Mouse (Mus musculus) inflammation-experienced regulatory T-cells, adult 6 months (primary cell): ENCODE measurements around the gene Otulin. TPM values are rescaled to one million over a fixed set of nuclear protein-coding genes. Genes with fewer than 3 reads are reported as not detected.

Experiments used
- ATAC-seq: one replicate; pipeline ENCODE4 v1.8.0; 2017
- polyA plus RNA-seq, 3 experiments: library from polyadenylated mRNA; unstranded; fragments of 100-300 nt; shearing (Covaris generic); gene quantifications; one replicate each; pipeline ENCODE4 v1.2.1; 2017

Gene Otulin
- polyA plus RNA-seq, 3 experiments from 2014 or later, result 10.4 to 14.3 (median 12.3) TPM

DNA sequence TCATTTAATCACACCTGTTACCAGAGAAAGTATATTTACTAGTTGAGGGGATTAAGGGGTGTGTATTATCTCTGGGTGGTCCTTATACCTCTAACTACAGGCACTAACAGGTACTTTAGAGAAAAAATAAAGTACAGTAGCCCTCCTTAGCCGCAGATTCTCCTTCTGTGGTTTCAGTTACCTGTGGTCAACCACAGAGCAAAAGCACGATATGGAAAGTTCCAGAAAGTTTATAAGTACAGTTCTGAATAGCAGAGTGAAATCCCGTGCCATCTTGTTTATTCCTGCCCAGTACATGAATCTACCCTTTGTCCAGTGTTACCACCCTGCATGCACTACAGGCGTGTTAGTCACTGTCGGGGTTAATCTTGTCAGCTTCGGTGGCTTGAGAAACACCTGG, 51.6 kb downstream of the Otulin start:
- no peak for ATAC-seq

DNA sequence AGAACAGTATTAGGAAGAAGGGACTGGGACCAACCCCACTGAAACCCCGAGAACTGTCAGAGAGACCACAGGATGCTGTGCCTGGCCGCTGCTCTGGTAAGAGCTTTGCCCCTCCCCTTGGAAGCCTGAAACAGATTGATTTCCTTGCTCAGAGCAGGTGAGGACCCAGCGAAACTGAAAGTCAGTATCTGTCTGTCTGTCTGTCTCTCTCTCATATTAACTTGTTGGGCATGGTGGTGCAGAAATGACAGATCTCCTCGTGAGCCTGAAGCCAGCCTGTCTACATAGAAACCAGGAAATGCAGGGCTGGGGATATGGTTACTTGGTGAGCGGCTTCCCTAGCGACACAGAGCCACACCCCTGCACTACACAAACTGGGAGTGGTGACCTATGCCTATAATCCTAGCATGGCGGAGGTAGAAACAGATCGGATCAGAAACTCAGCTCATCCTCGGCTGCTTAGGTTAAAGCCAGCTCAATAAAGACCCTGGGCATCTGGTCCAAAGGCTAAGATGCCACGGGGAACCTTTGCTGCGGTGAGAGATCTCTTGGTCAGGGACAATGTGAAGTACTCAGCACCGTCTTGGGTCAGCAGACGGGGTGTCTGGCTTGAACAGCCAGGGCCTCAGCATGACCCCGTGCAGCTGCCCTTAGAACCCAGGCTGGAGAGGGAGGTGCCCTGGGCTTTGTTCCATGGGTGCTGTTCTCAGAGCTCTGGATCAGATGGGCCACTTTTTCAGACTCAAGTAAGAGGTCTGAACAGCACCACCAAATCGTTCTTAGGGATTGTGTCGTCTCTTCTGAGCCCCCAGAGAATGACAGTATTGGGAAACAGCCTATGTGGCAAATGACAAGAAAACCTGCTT, 52.3 kb downstream of the Otulin start:
- ATAC-seq, result peak; percentile 72

DNA sequence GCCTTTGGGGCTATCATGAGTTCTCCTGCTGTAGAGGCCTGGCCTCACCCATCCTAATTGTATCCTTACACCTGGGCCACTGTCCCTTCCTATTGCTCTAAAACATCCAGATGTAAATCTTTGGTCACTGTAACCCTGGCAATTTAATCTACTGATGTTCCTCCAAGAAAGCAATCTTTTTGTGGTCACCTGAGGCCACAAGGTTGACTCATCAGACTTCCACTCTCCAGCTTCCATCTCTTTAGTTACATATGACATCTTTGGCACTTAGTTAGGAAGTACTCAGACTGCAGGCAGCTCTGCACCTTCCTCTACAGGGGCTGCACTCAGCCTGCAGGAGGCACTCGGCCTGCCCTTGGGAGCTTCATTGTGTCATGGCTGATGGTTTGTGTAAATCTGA, 53.6 kb downstream of the Otulin start:
- no peak for ATAC-seq

DNA sequence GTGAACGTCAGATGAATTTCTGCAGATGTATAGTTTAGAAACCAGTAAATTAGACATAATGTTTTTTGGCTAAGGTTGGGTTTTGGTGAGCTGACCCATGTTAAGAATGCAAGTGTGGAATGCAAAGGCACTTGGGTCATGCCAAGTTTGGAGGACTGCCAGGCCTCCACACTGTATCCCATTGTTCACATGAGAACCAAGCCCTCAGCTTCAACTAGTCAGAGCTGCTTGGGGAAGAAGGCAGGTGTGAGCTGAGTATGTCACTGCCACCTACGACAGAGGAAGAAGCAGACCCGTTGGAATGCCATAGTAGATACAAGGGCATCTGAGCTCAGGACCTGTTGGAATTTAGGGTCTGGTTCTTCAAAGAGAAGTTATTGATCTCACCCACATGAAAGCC, 54.6 kb downstream of the Otulin start:
- no peak for ATAC-seq

DNA sequence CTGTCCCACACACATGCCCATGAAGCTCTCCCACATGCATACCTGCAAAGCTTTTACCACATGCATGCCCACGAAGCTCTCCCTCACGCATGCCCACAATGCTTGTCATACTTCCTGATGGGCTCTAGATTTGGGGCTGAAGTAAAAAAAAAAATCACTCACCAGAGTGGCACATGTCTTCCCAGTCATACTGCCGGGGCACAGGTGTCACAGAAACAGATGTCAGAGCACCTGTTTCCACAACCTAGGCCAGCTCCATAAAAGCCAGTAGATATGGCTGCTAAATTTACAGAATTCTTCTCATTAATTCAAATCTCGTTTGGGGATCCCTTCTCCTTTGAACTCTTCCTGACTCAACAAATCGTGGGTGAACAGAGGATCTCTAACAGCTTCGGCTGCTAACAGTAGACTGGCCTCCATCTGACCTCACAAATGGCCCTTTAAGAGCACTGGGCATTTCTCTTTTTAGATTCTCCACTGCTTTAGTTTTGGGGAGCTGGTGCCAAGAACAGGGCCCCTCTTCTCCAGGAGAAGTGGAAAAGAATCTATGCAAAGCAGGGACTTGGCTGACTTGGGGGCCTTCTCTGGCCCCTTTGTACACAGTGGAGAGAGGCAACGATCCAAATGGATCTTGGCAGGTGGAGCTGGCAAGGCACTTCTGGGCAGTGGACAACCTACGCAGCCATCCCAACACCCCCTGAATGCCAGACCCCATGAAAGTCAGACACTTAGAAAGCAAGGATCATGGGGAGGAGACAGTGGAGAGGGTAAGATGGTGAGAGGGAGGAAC, 55.3 kb downstream of the Otulin start:
- no peak for ATAC-seq

DNA sequence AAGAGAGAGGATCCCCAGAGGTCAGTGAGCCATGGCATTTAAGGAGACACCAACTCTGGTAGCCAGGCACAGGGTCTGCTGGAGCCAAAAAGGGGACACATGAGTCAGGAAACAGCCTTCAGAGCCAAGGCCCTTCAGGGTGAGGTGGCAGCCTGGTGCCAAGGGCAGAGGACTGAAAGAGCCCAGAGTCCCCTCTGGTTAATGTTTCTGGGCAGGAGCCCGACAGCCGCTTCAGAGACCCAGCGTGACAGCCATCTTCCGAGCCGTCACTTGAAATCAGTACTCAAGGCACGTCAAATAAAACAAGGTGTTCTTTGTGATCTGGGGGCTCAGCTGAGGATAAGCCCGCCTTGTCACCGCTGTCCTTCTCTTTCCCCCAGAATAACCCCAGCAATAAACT, 59.3 kb downstream of the Otulin start:
- no peak for ATAC-seq

DNA sequence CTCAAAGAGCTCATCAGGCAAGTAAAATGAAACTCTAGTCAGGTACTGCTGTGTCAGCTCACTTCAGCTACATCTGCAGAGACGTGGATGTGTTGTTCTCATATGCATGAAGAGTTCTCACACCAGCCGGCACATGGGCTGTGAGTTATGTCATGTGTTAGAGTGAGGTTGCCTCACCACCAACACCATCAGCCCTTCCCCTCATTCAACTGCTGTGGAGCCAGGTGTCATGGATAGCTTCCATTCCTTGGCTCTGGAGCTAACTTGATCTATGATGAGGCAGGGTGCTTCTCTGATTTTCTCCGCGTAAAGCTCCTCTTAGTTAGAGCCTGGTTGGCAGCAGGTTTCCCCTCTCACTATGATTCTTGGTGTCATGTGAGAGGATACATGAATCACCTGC, 60.1 kb downstream of the Otulin start:
- no peak for ATAC-seq

DNA sequence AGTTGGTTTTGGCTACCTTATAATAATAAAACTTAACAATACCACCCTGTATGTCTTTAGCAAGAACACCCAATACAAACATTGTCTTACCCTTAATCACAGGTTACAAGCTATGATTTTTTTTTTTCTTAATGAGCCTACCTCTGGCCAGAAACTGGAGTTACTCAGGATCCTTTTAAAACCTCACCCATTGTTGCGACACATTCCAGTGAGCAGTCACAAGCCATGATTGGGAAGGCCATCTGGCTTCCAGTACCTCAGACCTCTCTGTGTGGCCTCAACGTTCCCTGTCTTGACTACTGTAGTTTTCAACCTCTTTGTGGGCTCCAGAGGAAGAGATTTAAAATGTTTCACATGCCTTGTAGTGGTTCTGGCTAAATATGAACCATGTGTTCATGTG, 60.6 kb downstream of the Otulin start:
- no peak for ATAC-seq

DNA sequence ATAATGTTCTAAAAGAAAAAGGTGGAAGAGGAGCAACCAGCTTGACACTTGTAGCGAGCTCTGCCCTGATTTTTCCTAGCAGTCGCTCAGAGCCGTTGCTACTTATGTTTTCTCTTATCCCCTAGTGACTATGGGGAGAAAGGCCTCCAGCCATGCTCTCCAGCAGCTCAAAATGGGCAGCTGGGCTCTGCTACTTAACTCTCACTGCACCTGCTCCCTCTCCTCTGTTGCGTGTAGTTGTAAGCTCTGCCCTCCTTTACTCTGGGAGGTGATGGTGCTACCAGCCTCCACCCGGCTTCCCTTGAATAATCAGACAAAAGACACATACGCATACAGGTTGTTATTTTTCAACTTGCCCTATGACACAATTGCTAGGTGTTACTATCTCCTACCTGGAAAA, 62.1 kb downstream of the Otulin start:
- no peak for ATAC-seq

DNA sequence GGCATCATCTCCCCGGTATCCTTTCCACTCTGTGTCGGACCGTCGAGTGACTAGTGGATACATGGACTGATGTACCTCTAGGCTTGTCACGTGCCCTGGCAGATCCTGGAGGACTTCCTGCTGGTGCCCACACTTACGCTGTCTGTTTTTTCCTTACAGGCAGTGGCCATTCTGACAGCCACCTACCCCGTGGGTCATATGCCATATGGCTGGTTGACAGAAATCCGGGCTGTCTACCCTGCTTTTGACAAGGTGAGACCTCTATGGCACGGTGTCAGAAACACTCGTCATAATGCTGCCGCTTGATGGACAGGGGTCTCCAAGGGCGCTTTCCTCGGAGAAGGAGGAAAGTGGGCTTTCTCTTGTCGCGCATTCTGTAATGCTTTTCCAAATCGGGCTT, 63.1 kb downstream of the Otulin start:
- no peak for ATAC-seq

DNA sequence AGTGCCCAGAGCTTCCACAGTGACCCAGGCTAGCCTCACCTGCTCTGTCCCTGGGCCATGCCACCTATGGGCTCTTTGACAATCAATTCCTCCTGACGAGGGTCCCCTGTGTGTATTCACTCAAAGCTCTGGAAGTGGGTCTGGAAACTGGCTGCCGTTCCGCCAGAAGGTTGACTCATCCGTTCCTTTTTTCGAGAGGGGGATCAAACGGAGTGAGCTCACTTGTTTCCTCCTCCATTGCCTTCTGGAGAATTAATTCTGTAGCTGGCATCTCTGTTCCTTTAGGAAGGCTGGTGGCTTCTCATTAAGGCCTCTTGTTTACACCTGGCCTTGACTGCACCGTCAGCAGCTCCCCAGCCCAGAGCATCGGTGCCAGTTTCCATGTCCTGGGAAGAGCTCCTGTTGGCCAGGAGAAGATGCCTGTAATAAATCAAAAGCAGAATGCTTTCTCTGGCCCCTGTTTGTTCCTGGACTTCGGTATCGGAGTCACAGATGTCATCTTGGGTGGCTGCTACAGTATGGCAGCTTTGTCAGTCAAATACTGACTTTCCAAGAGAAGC, 64.8 kb downstream of the Otulin start:
- ATAC-seq, result no peak

DNA sequence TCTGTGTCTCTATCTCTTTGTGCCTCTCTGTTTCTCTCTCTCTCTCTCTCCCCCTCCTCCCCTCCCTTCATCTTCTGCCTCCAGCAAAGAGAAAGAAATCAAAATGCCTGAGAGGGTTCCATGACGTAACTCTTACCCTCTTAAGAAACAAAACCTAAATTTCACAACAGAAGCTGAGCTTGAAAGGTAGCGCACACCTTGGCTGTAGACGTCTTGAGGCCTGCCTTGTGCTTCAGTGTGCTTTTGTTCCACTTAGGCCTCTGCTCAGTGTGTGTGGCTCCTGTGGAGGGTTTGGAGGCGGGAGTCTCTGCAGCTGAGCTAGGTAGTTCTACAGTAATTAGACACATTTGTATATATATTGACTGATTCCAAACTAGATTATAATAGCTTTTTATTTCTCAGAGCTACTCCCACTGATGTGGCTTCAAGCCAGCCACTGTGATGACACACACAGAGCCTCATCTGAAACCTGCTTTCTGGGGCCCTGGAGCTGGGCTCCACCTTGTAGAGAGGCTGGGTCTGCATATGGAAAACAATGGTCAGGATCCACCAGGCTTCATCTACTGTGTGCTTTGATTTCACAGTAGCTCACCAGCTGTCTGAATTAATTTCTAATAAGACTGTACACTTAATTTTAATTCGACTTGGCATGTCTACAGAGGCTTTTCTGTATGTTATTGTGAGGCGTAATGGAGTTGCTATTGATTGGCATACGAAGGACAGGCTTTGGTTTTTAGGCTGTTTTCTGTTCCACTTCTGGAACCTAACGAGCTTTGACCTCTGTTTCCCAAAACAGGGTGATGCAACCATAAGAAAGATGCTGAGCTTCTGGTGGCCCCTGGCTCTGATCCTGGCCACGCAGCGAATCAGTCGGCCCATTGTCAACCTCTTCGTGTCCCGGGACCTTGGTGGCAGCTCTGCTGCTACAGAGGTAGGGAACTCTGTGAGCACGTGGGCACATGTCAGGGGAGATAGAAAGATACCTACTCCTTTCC, 66.1 kb downstream of the Otulin start:
- ATAC-seq, result peak; percentile 63

DNA sequence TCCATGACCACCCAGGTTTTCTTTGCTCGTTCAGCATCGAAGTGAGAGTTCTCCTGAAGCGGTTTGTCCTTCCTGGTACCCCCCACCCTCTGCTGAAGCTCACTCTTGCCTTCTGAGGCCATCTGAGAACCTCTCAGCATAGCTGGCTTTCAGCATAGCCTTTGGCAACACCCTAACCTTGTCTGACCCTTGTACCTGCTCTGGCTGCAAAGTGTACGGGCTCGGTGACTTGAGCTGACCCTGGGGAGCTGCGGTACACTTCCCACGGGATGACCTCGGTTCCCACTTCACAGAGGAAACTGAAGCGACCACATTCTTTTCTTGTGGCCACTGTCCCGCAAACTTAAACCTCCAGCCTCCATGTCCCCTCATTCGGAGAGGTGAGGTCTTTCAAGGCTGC, 70.2 kb downstream of the Otulin start:
- ATAC-seq, result no peak

DNA sequence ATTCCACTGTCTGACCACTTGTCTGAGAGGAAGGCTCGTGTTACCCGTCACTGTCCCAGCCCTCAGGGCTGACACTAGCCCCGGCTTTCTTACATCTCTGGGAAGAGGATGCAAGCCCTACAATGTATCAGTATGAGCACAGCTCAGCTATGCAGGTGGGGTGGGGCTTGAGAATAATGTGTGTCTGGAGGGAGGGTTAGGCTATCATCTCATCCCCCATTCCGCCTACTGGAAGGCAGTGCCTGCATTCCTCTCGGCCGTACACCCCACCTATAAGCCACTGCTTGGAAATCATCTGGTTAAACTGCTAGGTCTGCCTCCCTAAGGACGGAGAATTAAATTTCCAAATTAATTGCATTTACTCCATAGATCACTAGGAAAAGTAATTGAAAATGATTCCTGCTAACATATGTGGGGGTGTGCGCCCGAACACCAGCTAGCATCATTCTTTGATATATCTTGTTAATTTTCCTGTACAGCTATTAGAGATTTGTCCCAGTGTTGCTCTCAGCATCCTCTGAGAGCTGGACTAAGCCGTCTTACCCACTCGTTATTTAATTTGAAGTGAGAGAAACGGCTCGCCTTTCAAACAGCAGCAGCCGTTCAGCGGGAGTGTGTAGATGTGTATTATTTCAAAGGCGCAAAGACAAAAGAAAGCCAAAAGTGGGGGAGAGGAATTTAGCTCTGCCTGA, 71.9 kb downstream of the Otulin start:
- no peak for ATAC-seq

DNA sequence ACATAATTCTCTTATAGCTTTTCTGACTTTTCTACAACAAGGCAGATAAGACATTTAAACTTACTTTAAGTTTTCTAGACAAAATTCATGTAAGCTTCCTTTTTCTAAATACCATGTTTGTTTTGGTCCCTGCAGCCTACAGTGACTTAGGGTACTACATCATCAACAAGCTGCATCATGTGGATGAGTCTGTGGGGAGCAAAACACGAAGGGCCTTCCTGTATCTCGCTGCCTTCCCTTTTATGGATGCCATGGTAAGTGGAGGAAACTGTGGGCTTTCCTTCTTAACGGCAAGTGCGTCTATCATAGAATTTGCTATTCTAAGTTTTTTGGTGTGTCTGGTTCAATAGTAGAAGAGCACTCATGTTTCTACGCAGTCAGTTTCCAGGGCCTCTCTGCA, 76.9 kb downstream of the Otulin start:
- ATAC-seq, result no peak

DNA sequence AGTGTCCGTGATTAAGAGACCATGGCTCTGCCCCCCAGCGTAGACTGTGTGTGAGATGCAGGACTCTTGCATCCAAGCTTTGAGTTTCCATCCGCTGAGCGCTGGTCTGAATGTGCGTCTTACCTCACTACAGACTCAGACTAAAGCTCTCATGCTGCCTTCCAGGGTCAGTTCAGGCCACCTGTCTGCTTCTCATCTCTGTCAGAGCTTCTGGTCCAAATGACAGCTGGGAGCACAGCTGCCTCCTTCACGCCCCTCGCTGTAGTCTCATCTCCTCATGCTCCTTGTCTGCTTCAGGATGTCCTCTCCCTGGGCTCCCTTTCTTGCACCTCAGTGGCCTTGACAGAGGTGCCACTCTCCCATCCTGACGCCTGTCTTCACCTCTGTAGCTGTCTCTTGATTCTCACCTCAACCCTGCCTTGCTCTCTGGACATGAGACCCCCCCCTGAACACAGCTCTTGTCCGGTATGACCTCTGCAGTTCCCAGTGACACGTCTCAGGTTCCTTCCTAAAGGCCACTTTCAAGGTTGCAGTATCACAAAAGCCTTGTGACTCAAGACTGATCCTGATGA, 78.3 kb downstream of the Otulin start:
- ATAC-seq, result no peak

DNA sequence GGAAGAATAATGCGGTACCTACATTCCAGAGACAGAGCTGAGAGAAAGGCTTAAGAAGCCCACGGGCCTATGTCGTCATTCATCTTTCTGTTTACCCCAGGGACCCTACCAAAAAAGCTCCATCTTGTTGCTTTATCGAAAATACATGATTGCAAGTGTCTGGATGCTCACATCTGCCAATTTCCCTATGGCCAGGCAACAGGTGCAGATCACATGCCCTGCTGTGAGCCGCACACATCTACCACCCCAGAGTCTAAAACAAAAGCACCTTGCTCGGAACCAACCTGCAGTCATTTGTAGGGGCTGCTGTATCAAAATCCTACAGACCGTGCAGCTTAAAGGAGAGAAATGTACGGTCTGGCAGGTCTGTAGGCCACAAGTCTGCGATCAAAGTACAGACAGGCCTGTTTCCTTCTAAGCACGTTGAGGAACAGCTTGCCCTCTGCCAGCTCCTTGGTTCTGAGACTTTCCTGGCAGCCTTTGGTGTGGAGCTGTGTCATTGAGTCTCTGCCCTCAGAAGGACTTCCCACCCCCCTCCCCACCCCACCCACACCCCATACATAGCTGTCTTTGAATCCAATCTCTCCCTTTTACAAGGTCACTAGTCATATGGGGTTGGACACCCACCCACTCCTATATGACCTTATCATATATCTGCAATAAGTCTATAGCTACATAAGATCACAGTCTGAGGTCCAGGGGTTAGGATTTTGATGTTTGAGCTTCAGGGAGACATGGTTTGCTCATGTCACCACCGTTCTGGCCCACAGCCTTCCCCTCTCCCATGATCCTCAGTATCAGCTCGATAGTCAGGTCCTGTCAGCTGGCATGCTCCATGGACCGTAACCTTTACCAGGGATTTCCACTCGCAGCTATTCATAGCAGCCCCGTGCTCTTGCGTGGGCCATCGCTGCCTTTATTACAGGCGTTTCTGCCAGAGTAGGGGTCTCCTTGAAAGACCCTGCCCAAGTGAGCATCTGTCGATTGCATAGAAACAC, 79.1 kb downstream of the Otulin start:
- no peak for ATAC-seq

DNA sequence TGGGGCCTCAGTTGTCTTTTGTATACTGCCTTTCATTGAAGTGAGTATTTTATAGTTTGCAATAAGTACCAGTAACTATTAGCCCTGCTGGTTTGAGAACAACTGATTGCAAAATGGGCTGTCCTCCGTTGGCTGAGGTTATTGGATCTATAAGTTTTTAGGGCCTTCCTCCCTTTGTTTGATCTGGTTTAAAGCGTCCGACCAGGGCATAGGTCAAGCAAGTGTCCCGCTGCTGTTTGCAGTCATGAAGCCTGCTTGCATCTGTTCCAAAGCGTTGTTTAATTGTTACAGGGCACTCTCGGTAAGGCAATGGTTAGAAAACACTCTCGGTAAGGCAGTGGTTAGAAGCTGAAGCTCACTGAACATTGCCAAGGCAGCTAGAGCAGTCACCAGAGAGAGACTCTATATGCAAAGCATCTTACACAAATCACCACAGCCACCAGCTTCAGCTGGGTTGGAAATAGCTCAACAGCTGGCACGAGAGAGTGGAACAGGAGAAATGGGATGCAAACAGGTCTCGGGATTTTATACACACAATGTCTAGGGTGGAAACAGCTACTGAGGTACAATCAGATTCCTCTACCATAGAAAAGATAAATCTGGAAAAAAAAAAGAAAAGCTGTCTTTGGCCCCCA, 80.0 kb downstream of the Otulin start:
- ATAC-seq, result no peak

DNA sequence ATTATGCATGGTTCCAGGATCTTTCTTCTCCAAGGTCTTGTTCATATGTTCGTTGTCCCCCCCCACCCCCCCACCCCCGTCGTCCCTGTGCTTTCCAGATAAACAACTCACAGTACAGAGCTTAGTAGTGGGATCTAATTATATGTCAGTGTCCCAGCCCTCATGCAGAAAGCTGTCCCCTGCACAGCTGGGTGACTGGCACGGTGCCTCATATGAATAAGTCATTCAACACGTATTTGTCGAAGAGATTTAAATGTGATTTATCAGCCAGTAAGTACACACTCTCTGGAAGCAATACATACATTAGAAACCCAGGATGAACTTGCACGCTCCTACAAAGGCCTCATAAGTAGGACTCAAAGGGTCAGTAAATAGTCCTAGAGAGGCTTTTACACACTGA, 80.6 kb downstream of the Otulin start:
- ATAC-seq, result no peak

DNA sequence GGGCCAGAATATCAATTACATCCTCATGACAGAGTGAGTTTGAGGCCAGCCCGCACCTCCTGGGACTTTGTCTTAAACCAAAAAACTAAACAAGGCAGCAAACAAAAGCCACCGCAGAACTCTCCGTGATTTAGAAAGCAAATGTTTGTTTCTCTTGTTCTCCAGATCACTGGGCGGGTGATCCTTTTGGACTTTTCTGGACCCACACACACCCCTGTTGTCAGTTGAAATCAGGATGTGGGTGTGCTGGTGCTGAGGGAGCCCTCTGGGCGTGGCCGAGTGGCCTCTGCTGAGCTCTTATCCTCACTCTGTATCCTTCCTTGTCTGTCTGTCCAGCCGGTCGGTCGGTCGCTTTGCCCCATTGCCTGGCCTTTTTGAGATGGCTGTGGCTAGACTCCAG, 81.4 kb downstream of the Otulin start:
- ATAC-seq, result no peak
